Mouse (Mus musculus) embryo, embryonic 10.5 days (tissue): Measurements from ENCODE around the gene Mmp21.
"Not testable (repeated sequence)": the region's sequence is repeated elsewhere in the genome, so short reads cannot be mapped to it uniquely, and the experiment has no call there.

ENCODE experiments used
- DNase-seq: peaks from one replicate; pipeline ENCODE4 v3.0.0-alpha.2; 2015; ENCODE audit warnings: low spot score

Mmp21 gene

DNA sequence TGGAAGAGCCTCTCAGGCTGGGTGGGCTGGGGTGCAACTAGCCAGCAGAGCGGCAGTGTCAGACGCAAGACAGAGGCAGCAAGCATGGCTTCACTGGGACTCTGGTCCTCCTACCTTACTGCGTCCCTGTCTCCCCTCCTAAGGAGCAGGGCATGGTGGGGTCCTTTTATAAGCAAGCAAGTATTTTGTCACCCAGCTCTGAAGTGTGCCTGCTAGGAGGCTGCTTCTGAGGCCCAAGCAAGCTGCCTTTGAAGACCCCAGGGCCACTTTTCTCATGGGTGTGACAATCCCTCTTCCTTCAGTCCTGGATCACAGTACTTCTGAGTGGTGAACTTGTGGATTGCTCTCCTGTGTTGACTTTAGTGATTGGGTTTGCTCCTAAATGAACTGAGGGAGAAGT is at the start of gene Mmp21:
TSS of gene Mmp21 (minus strand) at position 101 of the 400 bp plus-strand sequence.
- DNase-seq = no peak

DNA sequence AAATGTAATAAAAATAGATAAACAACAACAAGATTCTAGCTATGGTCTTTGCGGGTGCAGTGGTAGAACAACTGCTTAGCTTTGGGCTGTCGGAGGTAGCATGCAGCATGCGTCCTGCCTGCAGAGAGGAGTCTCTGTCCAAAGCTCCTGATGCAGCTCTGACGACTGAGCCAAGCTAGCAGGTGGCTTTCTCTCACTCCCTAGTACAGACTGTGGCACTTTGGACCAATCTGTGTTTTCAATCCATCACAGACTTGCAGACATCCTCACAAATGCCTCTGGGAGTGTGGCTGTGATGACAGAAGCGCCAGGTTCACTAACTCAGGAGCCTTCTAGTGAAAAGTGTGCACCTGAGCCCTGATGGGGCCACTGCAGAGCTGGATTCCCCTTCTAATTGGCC is 49.5 kb upstream of the Mmp21 start:
- no peak for DNase-seq

- no peak for DNase-seq
Observed at GRCm38 (mm10) chr7:133727027-133727426, 47.2 kb upstream of the Mmp21 start.

DNA sequence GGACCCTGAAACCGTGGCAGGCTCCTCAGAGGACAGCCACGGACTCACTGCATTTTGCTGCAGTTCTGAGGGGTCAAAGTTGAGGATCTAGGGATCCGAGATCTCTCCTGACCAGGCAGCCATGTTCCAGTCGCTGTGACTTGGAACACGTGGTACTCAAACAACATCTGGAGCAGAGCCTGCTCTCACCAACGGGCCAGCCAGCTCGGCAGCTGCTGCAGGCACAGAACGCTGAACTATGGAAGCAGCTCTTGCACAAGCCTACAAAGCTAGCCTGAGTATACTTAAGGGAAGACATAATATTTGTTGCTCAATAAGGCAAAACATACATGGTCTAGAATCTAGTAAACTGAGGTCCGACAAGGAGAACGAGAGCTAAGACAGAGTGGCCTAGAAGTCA is 45.7 kb upstream of the Mmp21 start:
- no peak for DNase-seq

DNA sequence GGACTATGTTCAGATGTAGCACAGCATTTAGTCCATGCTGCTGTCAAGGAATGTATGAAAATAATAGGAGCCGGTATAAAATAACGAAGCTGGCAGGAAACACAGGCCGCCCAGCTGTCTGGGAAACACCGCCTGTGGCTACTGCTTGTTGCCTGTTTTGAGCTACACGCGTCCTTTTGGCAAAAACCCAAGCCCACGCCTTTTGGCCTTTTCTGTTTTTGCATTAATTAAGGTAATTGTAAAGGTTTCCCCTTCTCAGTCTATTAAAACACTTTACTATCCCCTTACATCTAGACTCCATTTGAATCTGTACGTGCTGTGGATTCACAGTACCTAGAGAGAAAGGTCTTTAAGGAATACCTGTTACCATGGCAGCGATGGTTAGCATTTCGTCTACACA is 45.0 kb upstream of the Mmp21 start:
- no peak for DNase-seq

GRCm38 (mm10) chr7:133720616-133721015 is 40.8 kb upstream of the Mmp21 start:
- no peak for DNase-seq

GRCm38 (mm10) chr7:133718580-133718979 is 38.7 kb upstream of the Mmp21 start:
- DNase-seq = no peak

DNA sequence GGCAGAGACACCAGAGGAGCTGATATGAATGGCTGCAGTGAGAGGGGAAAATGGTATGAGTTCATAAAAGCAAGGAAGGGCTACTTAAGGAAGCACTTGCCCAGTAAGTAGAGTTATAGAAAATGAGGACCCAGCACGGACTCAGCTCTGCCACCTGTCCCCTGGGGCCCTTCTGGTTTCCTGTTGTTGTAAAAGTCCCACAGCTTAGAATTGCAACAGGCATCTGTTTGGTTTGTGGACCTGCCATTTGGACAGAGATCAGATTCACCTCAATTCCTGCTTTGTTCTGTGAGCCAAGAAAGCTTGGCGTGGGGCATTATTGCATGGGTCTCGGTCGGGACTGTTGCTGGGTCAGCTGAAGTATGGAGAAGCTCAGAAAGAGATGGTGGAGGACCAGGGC is 35.5 kb upstream of the Mmp21 start:
- DNase-seq = no peak

GRCm38 (mm10) chr7:133707301-133707700 is 27.4 kb upstream of the Mmp21 start:
- no peak for DNase-seq

GRCm38 (mm10) chr7:133703906-133704305 is 24.0 kb upstream of the Mmp21 start:
- DNase-seq = no peak

DNA sequence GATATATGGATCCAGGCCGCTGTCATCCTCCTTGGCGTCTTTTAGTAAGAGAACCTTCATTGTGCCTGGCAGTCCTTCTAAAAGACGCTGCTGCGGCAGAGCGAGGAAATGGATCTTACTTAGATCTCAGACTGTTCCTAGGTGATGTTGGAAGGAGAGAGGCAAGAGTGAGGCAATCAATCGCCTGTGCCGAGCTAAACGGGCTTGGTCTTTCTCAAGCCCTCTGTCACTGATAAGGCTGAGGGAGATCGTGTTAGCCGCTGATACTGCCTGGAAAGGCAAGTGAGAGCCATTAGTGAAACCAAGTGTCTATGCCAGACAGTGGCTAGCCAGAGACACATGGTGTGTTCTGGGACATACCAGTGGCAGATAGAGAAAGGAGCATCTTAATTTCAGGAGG is 22.5 kb upstream of the Mmp21 start:
- peak; percentile 2 for DNase-seq

DNA sequence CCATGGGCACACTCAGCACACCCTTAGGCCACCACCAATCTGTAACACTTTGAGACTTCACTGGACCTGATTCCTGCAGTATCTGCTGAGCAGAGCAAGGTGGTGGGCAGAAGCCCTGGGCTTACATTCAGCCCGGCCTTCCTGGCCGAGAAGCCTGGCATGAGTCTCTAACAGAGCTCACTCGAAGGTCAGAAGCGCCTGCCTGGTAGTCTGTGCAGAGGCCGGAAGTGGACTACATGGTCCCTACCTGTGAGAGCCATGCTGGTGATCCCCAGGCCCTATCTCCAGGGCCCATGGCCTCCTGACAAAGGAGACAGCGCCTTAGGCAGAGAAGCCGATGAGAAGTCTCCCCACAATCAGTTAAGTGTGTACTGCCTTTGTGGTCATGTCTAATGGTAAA is 21.5 kb upstream of the Mmp21 start:
- DNase-seq = no peak

DNA sequence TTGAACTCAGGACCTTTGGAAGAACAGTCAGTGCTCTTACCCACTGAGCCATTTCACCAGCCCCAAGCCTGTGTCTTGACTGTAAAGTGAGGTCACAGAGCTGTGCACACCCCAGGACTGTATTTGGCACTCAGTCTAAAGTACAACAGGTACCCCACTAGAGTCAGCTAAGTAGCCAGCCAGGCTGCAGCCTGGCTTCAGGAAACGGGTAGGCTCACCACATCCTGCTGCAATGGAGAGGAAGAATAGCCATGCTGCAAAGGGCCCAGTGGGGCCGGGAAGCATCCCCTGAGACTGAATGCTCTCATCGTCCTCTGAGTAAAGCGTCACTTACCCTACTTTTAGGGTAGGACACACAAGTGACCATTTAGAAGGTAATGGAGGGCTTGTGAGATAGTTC is 20.0 kb upstream of the Mmp21 start:
- no peak for DNase-seq

DNA sequence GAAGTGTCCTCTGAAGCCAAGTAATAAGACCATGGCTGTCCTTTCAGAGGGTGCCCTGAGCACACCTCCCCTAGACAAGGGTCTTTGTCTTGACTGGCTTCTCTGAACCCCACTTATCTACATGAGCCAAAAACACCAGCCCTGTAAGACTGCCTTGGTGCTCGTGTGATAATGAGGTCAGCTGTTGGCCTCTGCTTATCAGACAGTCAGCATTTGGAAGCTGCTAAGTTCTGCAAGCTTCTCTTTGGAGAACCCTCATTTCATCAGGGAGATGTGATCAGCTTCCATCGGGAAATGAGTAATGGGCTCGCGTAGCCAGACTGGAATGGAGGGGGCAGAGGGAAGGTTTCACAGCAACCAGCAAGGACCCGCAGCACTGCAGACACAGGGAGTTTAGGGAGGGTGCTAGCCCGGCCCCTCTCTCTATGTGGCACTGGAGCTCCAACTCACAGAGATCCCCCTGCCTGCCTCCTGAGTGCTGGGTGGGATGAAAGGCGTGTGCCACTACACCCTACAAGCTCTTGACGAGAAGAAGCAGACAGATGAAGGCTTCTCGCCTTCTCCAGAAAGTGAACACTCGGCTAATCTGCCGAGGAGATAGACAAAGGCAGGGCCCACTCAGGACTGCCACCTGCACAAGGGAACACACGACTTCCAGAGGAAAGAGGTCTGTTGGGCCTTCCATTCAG is 18.3 kb upstream of the Mmp21 start:
- DNase-seq = no peak

DNA sequence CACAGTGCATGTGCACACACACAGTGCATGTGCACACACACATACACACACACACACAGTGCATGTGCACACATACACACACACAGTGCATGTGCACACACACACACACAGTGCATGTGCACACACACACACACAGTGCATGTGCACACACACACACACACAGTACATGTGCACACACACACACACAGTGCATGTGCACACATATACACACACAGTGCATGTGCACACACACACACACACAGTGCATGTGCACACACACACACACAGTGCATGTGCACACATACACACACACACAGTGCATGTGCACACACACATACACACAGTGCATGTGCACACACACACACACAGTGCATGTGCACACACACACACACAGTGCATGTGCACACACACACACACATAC is 5.8 kb upstream of the Mmp21 start:
- not testable (repeated sequence) for DNase-seq

DNA sequence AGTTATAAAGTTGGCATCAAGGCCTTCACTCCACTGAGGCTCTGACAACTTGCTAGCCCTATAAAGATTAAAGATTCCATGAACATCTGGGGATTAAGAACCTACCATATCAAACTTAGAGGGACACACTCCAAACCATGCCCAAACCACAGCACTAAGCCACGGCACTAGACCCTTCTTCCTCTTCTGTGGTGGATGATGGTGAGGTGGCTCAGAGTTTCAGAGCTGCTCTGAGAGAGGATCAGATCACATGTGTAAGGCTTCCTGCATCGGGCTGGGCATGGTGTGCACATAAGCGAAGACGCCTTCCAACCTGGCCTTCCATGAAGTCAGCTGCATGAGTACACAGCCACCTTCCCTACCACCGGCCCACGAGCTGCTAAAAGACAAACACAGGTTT is 4.8 kb upstream of the Mmp21 start:
- no peak for DNase-seq

DNA sequence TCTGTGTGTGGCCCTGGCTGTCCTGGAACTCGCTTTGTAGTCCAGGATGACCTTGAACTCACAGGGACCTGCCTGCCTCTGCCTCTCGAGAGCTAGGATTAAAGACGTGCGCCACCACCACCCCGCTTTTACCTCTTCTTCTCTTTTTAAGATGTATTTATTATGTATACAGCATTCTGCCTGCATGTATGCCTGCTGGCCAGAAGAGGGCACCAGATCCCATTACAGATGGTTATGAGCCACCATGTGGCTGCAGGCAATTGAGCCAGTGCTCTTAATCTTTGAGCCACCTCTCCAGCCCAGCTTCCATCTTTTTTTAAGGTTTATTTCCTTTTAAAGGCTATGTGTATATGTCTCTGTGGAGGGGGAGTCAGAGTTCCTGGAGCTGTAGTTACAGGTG is 4.2 kb upstream of the Mmp21 start:
- peak; percentile 20 for DNase-seq

- no peak for DNase-seq
Observed at GRCm38 (mm10) chr7:133683626-133684025, 3.8 kb upstream of the Mmp21 start.

DNA sequence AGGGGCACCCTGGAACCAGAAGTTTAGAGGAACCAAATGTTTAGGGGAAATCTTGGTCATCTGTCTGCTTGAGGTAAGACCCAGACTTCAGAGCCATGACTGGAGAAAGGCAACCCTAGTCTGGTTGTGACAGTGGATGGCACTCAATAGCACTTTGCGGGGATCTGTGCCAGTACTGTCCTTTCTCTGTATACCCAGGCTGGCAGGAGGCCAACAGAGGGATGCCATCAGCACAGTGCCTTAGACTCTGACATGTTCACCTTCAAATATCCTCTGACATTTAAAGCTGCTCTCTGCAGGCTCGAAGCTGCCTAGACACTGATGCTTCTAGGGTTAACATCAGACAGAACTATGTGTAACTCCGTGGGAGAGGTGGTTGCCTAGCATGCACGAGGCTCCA is 422 bp downstream of the Mmp21 start:
- DNase-seq = no peak

- no peak for DNase-seq
Observed at GRCm38 (mm10) chr7:133678716-133679115, 1.1 kb downstream of the Mmp21 start.

DNA sequence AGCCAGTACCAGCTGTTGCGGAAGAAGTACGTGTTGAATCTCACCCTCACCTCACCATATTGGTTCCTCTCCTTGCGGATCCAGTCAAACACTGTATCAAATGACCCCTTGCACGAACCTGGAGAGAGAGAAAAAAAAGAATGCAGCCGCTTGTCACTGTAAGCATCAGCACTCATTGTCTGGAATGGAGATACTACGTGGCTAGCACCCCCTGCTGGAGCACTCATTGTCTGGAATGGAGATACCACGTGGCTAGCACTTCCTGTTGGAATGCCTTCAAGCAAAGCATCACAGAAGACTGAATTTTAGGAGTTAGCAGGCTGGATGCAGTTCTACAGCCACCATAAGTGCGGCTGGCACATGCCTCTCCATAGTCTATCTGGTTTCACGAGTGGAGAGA is 3.9 kb downstream of the Mmp21 start:
- peak; percentile 53 for DNase-seq

DNA sequence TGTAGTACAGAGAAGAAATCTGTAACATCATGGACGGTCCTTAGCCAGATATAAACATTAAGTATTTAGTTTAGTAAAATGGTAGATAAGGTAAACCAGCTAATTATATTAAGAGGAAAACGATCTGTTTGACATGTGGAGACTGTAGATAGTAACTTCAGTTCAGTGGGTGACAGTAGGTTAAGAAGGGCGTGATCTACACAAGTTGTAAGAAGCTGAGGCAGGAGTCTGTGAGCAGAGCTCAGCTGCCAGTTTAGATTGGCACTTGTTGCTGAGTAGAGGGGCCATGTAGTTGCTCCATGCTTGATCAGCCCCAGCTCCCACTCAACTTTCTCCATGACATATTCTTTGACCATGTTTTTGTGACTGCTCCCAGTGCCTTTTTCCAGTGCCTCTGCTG is 9.0 kb downstream of the Mmp21 start:
- DNase-seq = no peak

GRCm38 (mm10) chr7:133669946-133670345 is 9.9 kb downstream of the Mmp21 start:
- DNase-seq = no peak

- peak; percentile 23 for DNase-seq
Observed at GRCm38 (mm10) chr7:133669071-133669470, 10.8 kb downstream of the Mmp21 start.

GRCm38 (mm10) chr7:133662467-133662866 is 17.4 kb downstream of the Mmp21 start:
- DNase-seq = peak; percentile 15
